Mouse (Mus musculus) forebrain, embryonic 16.5 days (tissue): ENCODE data around the gene Serpina3m. TPM values are rescaled to one million over a fixed set of nuclear protein-coding genes. Genes with fewer than 3 reads are reported as not detected.

Experiments
- ATAC-seq: fragments of 200-750 bp; cut with Nextera tagmentation; 2 replicates; pipeline ENCODE4 v1.8.0; 2017; ENCODE audit warnings: mild to moderate bottlenecking, moderate library complexity
- H3K27ac ChIP-seq: fragments of 300-500 bp; sonication (generic); 2 replicates; pipeline ENCODE4 v1.5.1; 2014; ENCODE audit warnings: low read length, control low read depth
- H3K27me3 ChIP-seq: fragments of 300-500 bp; sonication (generic); replicated peaks from 2 replicates; pipeline ENCODE4 v1.6.1; 2014; ENCODE audit warnings: low read length; ENCODE audit not compliant: control insufficient read depth, insufficient read depth
- H3K36me3 ChIP-seq: fragments of 300-500 bp; sonication (generic); 2 replicates; pipeline ENCODE4 v1.6.1; 2014; ENCODE audit not compliant: control insufficient read depth, insufficient read depth
- H3K4me1 ChIP-seq: fragments of 300-500 bp; sonication (generic); replicated peaks from 2 replicates; pipeline ENCODE4 v1.6.1; 2014; ENCODE audit warnings: low read length; ENCODE audit not compliant: control insufficient read depth, insufficient read depth
- H3K4me2 ChIP-seq: fragments of 300-500 bp; sonication (generic); 2 replicates; pipeline ENCODE4 v1.6.1; 2014; ENCODE audit warnings: mild to moderate bottlenecking, low read length, control low read depth
- H3K4me3 ChIP-seq: fragments of 300-500 bp; sonication (generic); replicated peaks from 2 replicates; pipeline ENCODE4 v1.5.1; 2014; ENCODE audit warnings: mild to moderate bottlenecking, low read length, control low read depth
- H3K9ac ChIP-seq: fragments of 300-500 bp; sonication (generic); replicated peaks from 2 replicates; pipeline ENCODE4 v1.6.1; 2014; ENCODE audit warnings: low read depth, low read length, control low read depth
- H3K9me3 ChIP-seq: fragments of 300-500 bp; sonication (generic); 2 replicates; pipeline ENCODE4 v1.6.1; 2016; ENCODE audit warnings: low read length; ENCODE audit not compliant: control insufficient read depth
- WGBS: fragments of 180-500 bp; shearing (Covaris S2); extraction: QIAGEN DNeasy Blood & Tissue Kit; methylation state at CpG from one replicate; pipeline ENCODE4 v1.1.7; 2014; 5-methylcytosine and 5-hydroxymethylcytosine counted together
- polyA plus RNA-seq: library from polyadenylated mRNA; unstranded; fragments of >200 nt; fragmentation: Nextera tagmentation; extraction: Ambion mirVana; gene quantifications from 2 replicates; pipeline ENCODE4 v1.2.1, GENCODE M21; 2015

Serpina3m gene
- polyA plus RNA-seq, 1 experiment from 2014 or later: not detected

GRCm38 (mm10) chr12:104415625-104416315 is 77.5 kb downstream of the Serpina3m start:
- no peak overlapping the region for H3K4me2 ChIP-seq
- WGBS: 46% methylated on average over 6 of the region's 6 CpGs
- peak; percentile 54 for ATAC-seq

GRCm38 (mm10) chr12:104418340-104419135 is 80.3 kb downstream of the Serpina3m start:
- peak overlapping the region; percentile 18; the same call in 1 of the 2 replicates for H3K9ac ChIP-seq
- 14% methylated on average over 16 of the region's 17 CpGs for WGBS
- peak overlapping the region; percentile 28 for H3K4me3 ChIP-seq
- H3K9me3 ChIP-seq: no peaks in the 10 kb centered on the region
- peak; percentile 62 for ATAC-seq
- no peaks in the 10 kb centered on the region for H3K36me3 ChIP-seq
- H3K4me1 ChIP-seq: peaks cover 8% of the 10 kb centered on the region; the same call in 1 of the 2 replicates
- 0 out of 2 replicates have a peak, but pooled peaks cover 3% of the 10 kb centered on the region for H3K27me3 ChIP-seq
- H3K4me2 ChIP-seq: peak overlapping the region; percentile 53
- H3K27ac ChIP-seq: no peak overlapping the region

More at GRCm38 (mm10) chr12:104415625-104416315, 77.5 kb downstream of the Serpina3m start:
- Histone ChIP-seq H3K4me3 (no peak overlapping the region), H3K36me3 (no peaks in the 10 kb centered on the region), H3K27me3 (0 out of 2 replicates have a peak, but pooled peaks cover 2% of the 10 kb centered on the region), H3K9me3 (no peaks in the 10 kb centered on the region), H3K9ac (no peak overlapping the region), H3K27ac (no peak overlapping the region), H3K4me1 (peaks cover 8% of the 10 kb centered on the region; the same call in 1 of the 2 replicates)

GRCm38 (mm10) chr12:104419136-104419462 is 80.8 kb downstream of the Serpina3m start:
- no peak overlapping the region for H3K27ac ChIP-seq
- 3% methylated on average over 2 of the region's 2 CpGs for WGBS
- no peaks in the 10 kb centered on the region for H3K9me3 ChIP-seq
- no peaks in the 10 kb centered on the region for H3K36me3 ChIP-seq
- H3K4me1 ChIP-seq: peaks cover 8% of the 10 kb centered on the region; the same call in 1 of the 2 replicates
- H3K4me2 ChIP-seq: no peak overlapping the region
- 0 out of 2 replicates have a peak, but pooled peaks cover 3% of the 10 kb centered on the region for H3K27me3 ChIP-seq
- H3K9ac ChIP-seq: no peak overlapping the region
- ATAC-seq: peak; percentile 45; the same call in 1 of the 2 replicates
- no peak overlapping the region for H3K4me3 ChIP-seq

GRCm38 (mm10) chr12:104422615-104423392 is 84.5 kb downstream of the Serpina3m start:
- Histone ChIP-seq H3K9me3 (no peaks in the 10 kb centered on the region), H3K27ac (no peak overlapping the region), H3K4me3 (no peak overlapping the region), H3K36me3 (no peaks in the 10 kb centered on the region), H3K9ac (no peak overlapping the region), H3K4me2 (no peak overlapping the region), H3K4me1 (peaks cover 8% of the 10 kb centered on the region; the same call in 1 of the 2 replicates), H3K27me3 (0 out of 2 replicates have a peak, but pooled peaks cover 3% of the 10 kb centered on the region)
- WGBS: 74% methylated on average over 11 of the region's 11 CpGs
- no peak for ATAC-seq

GRCm38 (mm10) chr12:104425591-104425990 is 87.3 kb downstream of the Serpina3m start:
- Histone ChIP-seq H3K27ac (no peak overlapping the region), H3K4me3 (no peak overlapping the region), H3K27me3 (0 out of 2 replicates have a peak, but pooled peaks cover 3% of the 10 kb centered on the region), H3K9ac (no peak overlapping the region), H3K9me3 (no peaks in the 10 kb centered on the region), H3K36me3 (no peaks in the 10 kb centered on the region), H3K4me1 (no peaks in the 10 kb centered on the region), H3K4me2 (no peak overlapping the region)
- WGBS: 79% methylated on average over 3 of the region's 3 CpGs
- ATAC-seq: no peak

- Histone ChIP-seq H3K27me3 (no peaks in the 10 kb centered on the region), H3K4me2 (no peak overlapping the region), H3K4me1 (no peaks in the 10 kb centered on the region), H3K27ac (no peak overlapping the region), H3K9me3 (no peaks in the 10 kb centered on the region), H3K4me3 (no peak overlapping the region), H3K36me3 (no peaks in the 10 kb centered on the region), H3K9ac (no peak overlapping the region)
- ATAC-seq: 0 out of 2 replicates have a peak, but pooled peaks have one; percentile 36
- 2% methylated on average over 7 of the region's 7 CpGs for WGBS
These were observed 88.6 kb downstream of the Serpina3m start for GRCm38 (mm10) chr12:104426915-104427314.

GRCm38 (mm10) chr12:104431359-104431758 is 93.1 kb downstream of the Serpina3m start:
- Histone ChIP-seq H3K9ac (no peak overlapping the region), H3K27ac (no peak overlapping the region), H3K4me2 (no peak overlapping the region), H3K9me3 (no peaks in the 10 kb centered on the region), H3K27me3 (no peaks in the 10 kb centered on the region), H3K4me1 (no peaks in the 10 kb centered on the region), H3K4me3 (no peak overlapping the region), H3K36me3 (no peaks in the 10 kb centered on the region)
- ATAC-seq: no peak
- 28% methylated on average over 10 of the region's 10 CpGs for WGBS

- H3K27me3 ChIP-seq: no peaks in the 10 kb centered on the region
- no peaks in the 10 kb centered on the region for H3K9me3 ChIP-seq
- no peak overlapping the region for H3K4me2 ChIP-seq
- no peak overlapping the region for H3K27ac ChIP-seq
- H3K9ac ChIP-seq: no peak overlapping the region
- WGBS: 17% methylated on average over 7 of the region's 7 CpGs
- H3K4me3 ChIP-seq: no peak overlapping the region
- no peaks in the 10 kb centered on the region for H3K4me1 ChIP-seq
- no peak for ATAC-seq
- no peaks in the 10 kb centered on the region for H3K36me3 ChIP-seq
These were observed 94.9 kb downstream of the Serpina3m start for GRCm38 (mm10) chr12:104433214-104433613.
